Mouse (Mus musculus): Measurements from ENCODE around the gene Cd300a. TPM values are rescaled to one million over a fixed set of nuclear protein-coding genes. Genes with fewer than 3 reads are reported as not detected.
A peak's percentile ranks its signal among the peaks of the same experiment; 100 is the strongest.

The Cd300a gene
- 7.7 and 9.7 TPM in 2 replicates for polyA plus RNA-seq (2015; fragmentation: Nextera tagmentation; extraction: Ambion mirVana)

DNA sequence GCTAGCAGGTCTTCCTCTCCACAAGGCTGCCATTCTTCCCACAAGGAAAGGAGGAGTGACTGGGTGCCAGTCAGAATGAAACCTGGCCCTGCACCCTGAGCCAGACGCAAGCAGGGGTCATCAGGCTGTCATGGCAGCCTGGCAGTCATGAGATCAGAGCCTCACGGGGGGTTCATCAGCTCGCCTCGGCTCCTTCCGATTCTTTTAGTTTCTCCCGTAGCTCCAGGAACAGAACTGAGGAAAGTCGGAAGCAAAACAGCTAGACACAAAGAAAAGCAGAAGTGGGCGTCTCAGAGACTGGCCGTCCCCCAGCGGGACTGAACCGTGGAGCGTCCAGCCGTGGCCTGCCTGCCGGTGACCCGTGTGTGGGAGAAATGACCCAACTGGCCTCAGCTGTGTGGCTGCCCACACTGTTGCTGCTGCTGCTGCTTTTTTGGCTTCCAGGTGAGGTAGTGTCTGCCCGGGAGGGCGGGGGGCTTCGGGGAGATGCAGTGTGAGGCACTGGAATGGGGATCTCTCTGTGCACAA lies at the start of gene Cd300a:
Cd300a (plus strand) TSS at position 51 of the 528 bp plus-strand sequence.
- Histone ChIP-seq H3K9ac (replicated peaks) (peak within 1 kb of the TSS; percentile 46), H3K4me2 (ENCODE audit: low read depth, low read length) (peak within 1 kb of the TSS; percentile 47), H3K27ac (ENCODE audit: low read depth) (peak within 1 kb of the TSS; percentile 41), H3K4me1 (ENCODE audit: insufficient read depth) (peaks cover 6% of the 10 kb centered on the region; the same call in 1 of the 2 replicates), H3K9me3 (ENCODE audit: low read length) (no peaks in the 10 kb centered on the region), H3K27me3 (ENCODE audit: insufficient read depth, low read length) (no peaks in the 10 kb centered on the region), H3K4me3 (ENCODE audit: low read depth, low read length) (peak within 1 kb of the TSS; percentile 36), H3K36me3 (replicated peaks; ENCODE audit: insufficient read depth, low read length) (no peaks in the 10 kb centered on the region)
- WGBS (ENCODE audit: insufficient replicate concordance): 19% methylated on average over 18 of the region's 18 CpGs
- DNase-seq: no peak
- no peak for TF ChIP-seq EP300 (IDR thresholded peaks at IDR 0.05; ENCODE audit: low read depth)
- TF ChIP-seq CTCF (IDR thresholded peaks at IDR 0.05; ENCODE audit: low read depth): no peak
- ATAC-seq: peak; percentile 61

- no peaks in the 10 kb centered on the region for H3K27me3 ChIP-seq (ENCODE audit: insufficient read depth, low read length)
- no peak overlapping the region for H3K9ac ChIP-seq (replicated peaks)
- no peak overlapping the region for H3K4me2 ChIP-seq (ENCODE audit: low read depth, low read length)
- ATAC-seq: peak; percentile 71
- H3K36me3 ChIP-seq (replicated peaks; ENCODE audit: insufficient read depth, low read length): no peaks in the 10 kb centered on the region
- no peaks in the 10 kb centered on the region for H3K9me3 ChIP-seq (ENCODE audit: low read length)
- 16% methylated on average over 8 of the region's 8 CpGs for WGBS (ENCODE audit: insufficient replicate concordance)
- no peaks in the 10 kb centered on the region for H3K4me1 ChIP-seq (ENCODE audit: insufficient read depth)
- TF ChIP-seq CTCF (IDR thresholded peaks at IDR 0.05; ENCODE audit: low read depth) (no peak), EP300 (IDR thresholded peaks at IDR 0.05; ENCODE audit: low read depth) (no peak)
- no peak overlapping the region for H3K4me3 ChIP-seq (ENCODE audit: low read depth, low read length)
- H3K27ac ChIP-seq (ENCODE audit: low read depth): no peak overlapping the region
- DNase-seq: peak; percentile 42
These were observed 45.9 kb upstream of the Cd300a start for GRCm38 (mm10) chr11:114843818-114844463.

GRCm38 (mm10) chr11:114844464-114845220 lies 45.2 kb upstream of the Cd300a start:
- Histone ChIP-seq H3K4me2 (ENCODE audit: low read depth, low read length) (no peak overlapping the region), H3K4me1 (ENCODE audit: insufficient read depth) (peaks cover 4% of the 10 kb centered on the region; the same call in 1 of the 2 replicates), H3K9me3 (ENCODE audit: low read length) (no peaks in the 10 kb centered on the region), H3K36me3 (replicated peaks; ENCODE audit: insufficient read depth, low read length) (no peaks in the 10 kb centered on the region), H3K27me3 (ENCODE audit: insufficient read depth, low read length) (0 out of 2 replicates have a peak, but pooled peaks cover 5% of the 10 kb centered on the region), H3K9ac (replicated peaks) (no peak overlapping the region), H3K27ac (ENCODE audit: low read depth) (no peak overlapping the region), H3K4me3 (ENCODE audit: low read depth, low read length) (no peak overlapping the region)
- DNase-seq (no peak), ATAC-seq (no peak)
- WGBS (ENCODE audit: insufficient replicate concordance): 80% methylated on average over 7 of the region's 7 CpGs
- TF ChIP-seq CTCF (IDR thresholded peaks at IDR 0.05; ENCODE audit: low read depth): no peak
- no peak for TF ChIP-seq EP300 (IDR thresholded peaks at IDR 0.05; ENCODE audit: low read depth)

- no peak for ATAC-seq
- TF ChIP-seq EP300 (IDR thresholded peaks at IDR 0.05; ENCODE audit: low read depth) (no peak), CTCF (IDR thresholded peaks at IDR 0.05; ENCODE audit: low read depth) (no peak)
- no peak overlapping the region for H3K4me2 ChIP-seq (ENCODE audit: low read depth, low read length)
- H3K9ac ChIP-seq (replicated peaks): no peak overlapping the region
- DNase-seq: no peak
- no peaks in the 10 kb centered on the region for H3K36me3 ChIP-seq (replicated peaks; ENCODE audit: insufficient read depth, low read length)
- H3K27me3 ChIP-seq (ENCODE audit: insufficient read depth, low read length): peaks cover 10% of the 10 kb centered on the region
- H3K9me3 ChIP-seq (ENCODE audit: low read length): no peaks in the 10 kb centered on the region
- H3K4me1 ChIP-seq (ENCODE audit: insufficient read depth): peaks cover 8% of the 10 kb centered on the region; the same call in 1 of the 2 replicates
- H3K27ac ChIP-seq (ENCODE audit: low read depth): no peak overlapping the region
- 81% methylated on average over 4 of the region's 4 CpGs for WGBS (ENCODE audit: insufficient replicate concordance)
- no peak overlapping the region for H3K4me3 ChIP-seq (ENCODE audit: low read depth, low read length)
These were observed 43.5 kb upstream of the Cd300a start for GRCm38 (mm10) chr11:114846336-114846735.

GRCm38 (mm10) chr11:114847008-114847407 lies 42.8 kb upstream of the Cd300a start:
- no peak overlapping the region for H3K4me2 ChIP-seq (ENCODE audit: low read depth, low read length)
- ATAC-seq (no peak), DNase-seq (no peak)
- no peaks in the 10 kb centered on the region for H3K9me3 ChIP-seq (ENCODE audit: low read length)
- H3K4me3 ChIP-seq (ENCODE audit: low read depth, low read length): no peak overlapping the region
- H3K27me3 ChIP-seq (ENCODE audit: insufficient read depth, low read length): peaks cover 16% of the 10 kb centered on the region
- WGBS (ENCODE audit: insufficient replicate concordance): 82% methylated on average over 5 of the region's 5 CpGs
- H3K4me1 ChIP-seq (ENCODE audit: insufficient read depth): peaks cover 8% of the 10 kb centered on the region; the same call in 1 of the 2 replicates
- H3K9ac ChIP-seq (replicated peaks): no peak overlapping the region
- H3K36me3 ChIP-seq (replicated peaks; ENCODE audit: insufficient read depth, low read length): no peaks in the 10 kb centered on the region
- TF ChIP-seq EP300 (IDR thresholded peaks at IDR 0.05; ENCODE audit: low read depth): no peak
- no peak for TF ChIP-seq CTCF (IDR thresholded peaks at IDR 0.05; ENCODE audit: low read depth)
- no peak overlapping the region for H3K27ac ChIP-seq (ENCODE audit: low read depth)

DNA sequence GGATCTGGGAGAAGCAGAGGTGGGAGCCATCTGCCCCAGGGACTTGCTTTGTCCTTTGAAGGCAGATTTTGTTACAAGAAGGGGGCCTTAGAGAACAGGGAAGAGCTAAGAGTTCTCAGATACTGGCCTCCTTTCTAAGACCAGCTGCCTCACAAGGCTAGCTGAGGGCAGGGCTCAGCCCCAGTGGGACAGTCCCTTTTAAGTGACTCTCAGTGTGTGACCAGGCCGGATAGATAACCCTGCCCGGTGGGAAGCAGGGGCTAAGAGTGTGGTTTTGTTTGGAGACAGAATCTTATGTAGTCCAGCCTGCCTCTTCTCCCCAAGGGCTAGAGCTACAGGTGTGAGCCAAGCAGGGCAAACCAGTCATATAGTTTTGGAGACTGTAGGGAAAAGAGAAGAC lies 40.3 kb upstream of the Cd300a start:
- peaks cover 32% of the 10 kb centered on the region for H3K27me3 ChIP-seq (ENCODE audit: insufficient read depth, low read length)

More for the DNA sequence above, 40.3 kb upstream of the Cd300a start:
- 18% methylated on average over 2 of the region's 2 CpGs for WGBS (ENCODE audit: insufficient replicate concordance)
- Histone ChIP-seq H3K27ac (ENCODE audit: low read depth) (no peak overlapping the region), H3K4me1 (ENCODE audit: insufficient read depth) (peaks cover 16% of the 10 kb centered on the region), H3K36me3 (replicated peaks; ENCODE audit: insufficient read depth, low read length) (no peaks in the 10 kb centered on the region), H3K9ac (replicated peaks) (no peak overlapping the region), H3K4me3 (ENCODE audit: low read depth, low read length) (no peak overlapping the region), H3K9me3 (ENCODE audit: low read length) (no peaks in the 10 kb centered on the region), H3K4me2 (ENCODE audit: low read depth, low read length) (no peak overlapping the region; the same call in 1 of the 2 replicates)
- DNase-seq: no peak
- no peak for ATAC-seq
- TF ChIP-seq EP300 (IDR thresholded peaks at IDR 0.05; ENCODE audit: low read depth) (no peak), CTCF (IDR thresholded peaks at IDR 0.05; ENCODE audit: low read depth) (no peak)
